8 mouse cellular contexts compared by ENCODE assay signal in genomic region chr2:118663804-118664766, GRCm38 (mm10). TPM values are rescaled to one million over a fixed set of nuclear protein-coding genes. Genes with fewer than 3 reads are reported as not detected.
DNase-seq lines count a peak whose midpoint lies in the region; ATAC-seq and TF ChIP-seq lines count a peak whose summit lies in the region.

No protein-coding gene starts in this region.

- peaks cover 36% of the 10 kb centered on the region for H3K4me1 ChIP-seq in embryonic facial prominence, embryonic 13.5 days
- H3K4me1 ChIP-seq in hindbrain, embryonic 11.5 days (replicated peaks; ENCODE audit: control insufficient read depth, insufficient read depth, low read length), result peaks cover 5% of the 10 kb centered on the region; the same call in 1 of the 2 replicates
- H3K4me1 ChIP-seq in limb, embryonic 15.5 days, result peaks cover 33% of the 10 kb centered on the region
- H3K4me1 ChIP-seq in neural tube, embryonic 15.5 days, result peaks cover 59% of the 10 kb centered on the region

- H3K27ac ChIP-seq in left cerebral cortex, adult 2 months, result peak overlapping the region; percentile 81
- H3K27ac ChIP-seq in embryonic facial prominence, embryonic 13.5 days, result no peak overlapping the region; the same call in 1 of the 2 replicates
- no peak overlapping the region for H3K27ac ChIP-seq in hindbrain, embryonic 11.5 days (ENCODE audit: low read depth, low read length)
- H3K27ac ChIP-seq in limb, embryonic 15.5 days, result peak overlapping the region; percentile 28; the same call in 1 of the 2 replicates
- H3K27ac ChIP-seq in neural tube, embryonic 15.5 days (replicated peaks), result peak overlapping the region; percentile 81

- no peak for TF ChIP-seq CTCF in left cerebral cortex, adult 2 months (IDR thresholded peaks at IDR 0.05)

- H3K36me3 ChIP-seq in embryonic facial prominence, embryonic 13.5 days, result no peaks in the 10 kb centered on the region
- H3K36me3 ChIP-seq in hindbrain, embryonic 11.5 days (ENCODE audit: control insufficient read depth, insufficient read depth, low read length), result no peaks in the 10 kb centered on the region
- no peaks in the 10 kb centered on the region for H3K36me3 ChIP-seq in limb, embryonic 15.5 days
- no peaks in the 10 kb centered on the region for H3K36me3 ChIP-seq in neural tube, embryonic 15.5 days

- intact Hi-C loops in left cerebral cortex, adult 2 months (cut with DNase I), result no loop called here
- intact Hi-C loops in left cerebral cortex, postnatal 14 days (cut with DNase I), result no loop called here

- peak overlapping the region; percentile 90 for H3K4me2 ChIP-seq in embryonic facial prominence, embryonic 13.5 days
- H3K4me2 ChIP-seq in hindbrain, embryonic 11.5 days (replicated peaks; ENCODE audit: low read depth, low read length), result peak overlapping the region; percentile 61
- H3K4me2 ChIP-seq in limb, embryonic 15.5 days, result peak overlapping the region; percentile 87
- peak overlapping the region; percentile 82 for H3K4me2 ChIP-seq in neural tube, embryonic 15.5 days

- peak; percentile 33 to 48 for DNase-seq in left cerebral cortex, adult 2 months (ENCODE audit: extremely low spot score in 1 of 2, low spot score in 2 of 2)
- no peak for DNase-seq in left cerebral cortex, postnatal 14 days (ENCODE audit: low spot score in 2 of 2)
- DNase-seq in hindbrain, embryonic 11.5 days (ENCODE audit: low spot score), result peak; percentile 31
- no peak for DNase-seq in c-Kit-positive CD71-positive TER-119-positive erythroid progenitor cells, embryonic 14.5 days (ENCODE audit: low spot score)
- DNase-seq in thymus, postnatal 0 days (ENCODE audit: low spot score), result no peak

- H3K27me3 ChIP-seq in embryonic facial prominence, embryonic 13.5 days, result peaks cover 34% of the 10 kb centered on the region
- peaks cover 20% of the 10 kb centered on the region for H3K27me3 ChIP-seq in hindbrain, embryonic 11.5 days (ENCODE audit: control insufficient read depth, insufficient read depth, low read length)
- H3K27me3 ChIP-seq in limb, embryonic 15.5 days, result peaks cover 8% of the 10 kb centered on the region; the same call in 1 of the 2 replicates
- H3K27me3 ChIP-seq in neural tube, embryonic 15.5 days (replicated peaks), result no peaks in the 10 kb centered on the region

- H3K4me3 ChIP-seq in left cerebral cortex, adult 2 months, result peak overlapping the region; percentile 67
- peak overlapping the region; percentile 44 for H3K4me3 ChIP-seq in embryonic facial prominence, embryonic 13.5 days
- peak overlapping the region; percentile 33; the same call in 1 of the 2 replicates for H3K4me3 ChIP-seq in hindbrain, embryonic 11.5 days (ENCODE audit: low read depth, low read length)
- H3K4me3 ChIP-seq in limb, embryonic 15.5 days, result peak overlapping the region; percentile 41
- H3K4me3 ChIP-seq in neural tube, embryonic 15.5 days (replicated peaks), result peak overlapping the region; percentile 56

- H3K9ac ChIP-seq in embryonic facial prominence, embryonic 13.5 days, result peak overlapping the region; percentile 67; the same call in 1 of the 2 replicates
- no peak overlapping the region for H3K9ac ChIP-seq in hindbrain, embryonic 11.5 days (ENCODE audit: low read depth, low read length)
- H3K9ac ChIP-seq in limb, embryonic 15.5 days, result no peak overlapping the region
- peak overlapping the region; percentile 64 for H3K9ac ChIP-seq in neural tube, embryonic 15.5 days (replicated peaks)

- WGBS in embryonic facial prominence, embryonic 13.5 days, result 46% methylated on average over 19 of the region's 19 CpGs
- WGBS in hindbrain, embryonic 11.5 days, result 46% methylated on average over 19 of the region's 19 CpGs
- WGBS in limb, embryonic 15.5 days, result 43% methylated on average over 19 of the region's 19 CpGs
- 49% methylated on average over 19 of the region's 19 CpGs for WGBS in neural tube, embryonic 15.5 days

- H3K9me3 ChIP-seq in embryonic facial prominence, embryonic 13.5 days, result no peaks in the 10 kb centered on the region
- no peaks in the 10 kb centered on the region for H3K9me3 ChIP-seq in hindbrain, embryonic 11.5 days (ENCODE audit: control insufficient read depth, low read length)
- no peaks in the 10 kb centered on the region for H3K9me3 ChIP-seq in limb, embryonic 15.5 days
- H3K9me3 ChIP-seq in neural tube, embryonic 15.5 days (replicated peaks), result no peaks in the 10 kb centered on the region

- ATAC-seq in embryonic facial prominence, embryonic 13.5 days (ENCODE audit: insufficient number of reproducible peaks, insufficient read depth, low FRiP score, low TSS enrichment, low read depth), result peak; percentile 23
- peak; percentile 33; the same call in 1 of the 2 replicates for ATAC-seq in hindbrain, embryonic 11.5 days (ENCODE audit: low FRiP score)
- ATAC-seq in limb, embryonic 15.5 days (ENCODE audit: insufficient number of reproducible peaks, low FRiP score, low TSS enrichment, low read depth), result no peak; the same call in 1 of the 2 replicates
- peak; percentile 54 for ATAC-seq in neural tube, embryonic 15.5 days (ENCODE audit: low FRiP score)

RNA-seq across cellular contexts. Expression of gene Pak6, which starts 1.0 kb away (rescaled TPM):
- 100 to 1,000 TPM in 1 of 2 experiments, 10 to 100 TPM in 1; 96.4 to 102 TPM for total RNA-seq in left cerebral cortex, adult 2 months (2021)
- 100 to 1,000 TPM; 117 to 122 TPM for total RNA-seq in left cerebral cortex, postnatal 14 days (2021)
- 2.2 and 2.7 TPM in 2 replicates for polyA plus RNA-seq in embryonic facial prominence, embryonic 13.5 days (2015; fragmentation: Nextera tagmentation; extraction: Ambion mirVana)
- 1.5 and 2.0 TPM in 2 replicates for polyA plus RNA-seq in hindbrain, embryonic 11.5 days (2014; fragmentation: Nextera tagmentation; extraction: Ambion mirVana)
- polyA plus RNA-seq in limb, embryonic 15.5 days (2015; fragmentation: Nextera tagmentation; extraction: Ambion mirVana), result 8.3 and 8.6 TPM in 2 replicates
- 40.2 and 42.4 TPM in 2 replicates for polyA plus RNA-seq in neural tube, embryonic 15.5 days (2015; fragmentation: Nextera tagmentation; extraction: Ambion mirVana)
- polyA plus RNA-seq in thymus, postnatal 0 days (2015; fragmentation: Nextera tagmentation; extraction: Ambion mirVana), result 0.53 and 0.91 TPM in 2 replicates

RNA-seq across cellular contexts. Expression of gene Ankrd63, which starts 39.7 kb away (rescaled TPM):
- total RNA-seq in left cerebral cortex, adult 2 months (2021), result 10 to 100 TPM; 22.3 to 28.5 TPM
- total RNA-seq in left cerebral cortex, postnatal 14 days (2021), result 10 to 100 TPM; 15.7 to 17.3 TPM
- polyA plus RNA-seq in embryonic facial prominence, embryonic 13.5 days (2015; fragmentation: Nextera tagmentation; extraction: Ambion mirVana), result 0.07 TPM in 1 of 2 replicates, not detected in the other
- not detected in 2 replicates for polyA plus RNA-seq in hindbrain, embryonic 11.5 days (2014; fragmentation: Nextera tagmentation; extraction: Ambion mirVana)
- 0.05 TPM in 2 replicates for polyA plus RNA-seq in limb, embryonic 15.5 days (2015; fragmentation: Nextera tagmentation; extraction: Ambion mirVana)
- polyA plus RNA-seq in neural tube, embryonic 15.5 days (2015; fragmentation: Nextera tagmentation; extraction: Ambion mirVana), result not detected in 2 replicates
- not detected in 2 replicates for polyA plus RNA-seq in thymus, postnatal 0 days (2015; fragmentation: Nextera tagmentation; extraction: Ambion mirVana)

Comparison
In these comparisons a context has a peak if more than half of its experiments do, and no peak if none do; other contexts are left out.
1. DNase-seq: peak in left cerebral cortex, adult 2 months (2 of 2) and hindbrain, embryonic 11.5 days (single experiment); none in left cerebral cortex, postnatal 14 days (0 of 2), c-Kit-positive CD71-positive TER-119-positive erythroid progenitor cells, embryonic 14.5 days (single experiment) and thymus, postnatal 0 days (single experiment).
2. H3K27ac ChIP-seq: peak in left cerebral cortex, adult 2 months (single experiment), limb, embryonic 15.5 days (single experiment) and neural tube, embryonic 15.5 days (single experiment); none in embryonic facial prominence, embryonic 13.5 days (single experiment) and hindbrain, embryonic 11.5 days (single experiment).
3. H3K9ac ChIP-seq: peak in embryonic facial prominence, embryonic 13.5 days (single experiment) and neural tube, embryonic 15.5 days (single experiment); none in hindbrain, embryonic 11.5 days (single experiment) and limb, embryonic 15.5 days (single experiment).
4. Peak in every context shown above with its lines, with median percentiles within 50 percentile points of each other: H3K4me3 ChIP-seq and H3K4me2 ChIP-seq.